Mouse (Mus musculus) layer of hippocampus, adult 9-10 months (tissue): ENCODE data around the gene Pdzd3.

Source experiments
- DNase-seq: peaks from one replicate; pipeline ENCODE4 v3.0.0; 2022; ENCODE audit warnings: low spot score

Pdzd3 gene

GRCm38 (mm10) chr9:44250445-44250844 is 826 bp downstream of the Pdzd3 start:
- no peak for DNase-seq

- DNase-seq = no peak
Measured at GRCm38 (mm10) chr9:44249181-44250146, 1.8 kb downstream of the Pdzd3 start.

GRCm38 (mm10) chr9:44247907-44248306 is 3.4 kb downstream of the Pdzd3 start:
- no peak for DNase-seq

GRCm38 (mm10) chr9:44243621-44244020 is 7.7 kb downstream of the Pdzd3 start:
- no peak for DNase-seq

- no peak for DNase-seq
Measured at GRCm38 (mm10) chr9:44241418-44241817, 9.9 kb downstream of the Pdzd3 start.

- no peak for DNase-seq
Measured at GRCm38 (mm10) chr9:44240911-44241310, 10.4 kb downstream of the Pdzd3 start.

- DNase-seq = no peak
Measured at GRCm38 (mm10) chr9:44240399-44240798, 10.9 kb downstream of the Pdzd3 start, which contains the start of gene Ccdc153. Gene Ccdc153, plus strand, starts transcription at chr9:44240676.

GRCm38 (mm10) chr9:44239447-44239846 is 11.8 kb downstream of the Pdzd3 start:
- DNase-seq = no peak

GRCm38 (mm10) chr9:44238501-44239190 is 12.6 kb downstream of the Pdzd3 start:
- no peak for DNase-seq

GRCm38 (mm10) chr9:44237128-44237527 is 14.1 kb downstream of the Pdzd3 start:
- DNase-seq = no peak

GRCm38 (mm10) chr9:44236601-44237000 is 14.7 kb downstream of the Pdzd3 start:
- no peak for DNase-seq

- DNase-seq = no peak
Measured at GRCm38 (mm10) chr9:44234479-44235427, 16.5 kb downstream of the Pdzd3 start.

- DNase-seq = peak; percentile 98
Measured at GRCm38 (mm10) chr9:44233802-44234478, 17.3 kb downstream of the Pdzd3 start, which contains the start of gene Cbl. Gene Cbl, minus strand, starts transcription at chr9:44234049.

- DNase-seq = no peak
Measured at GRCm38 (mm10) chr9:44233021-44233801, 18.1 kb downstream of the Pdzd3 start.

GRCm38 (mm10) chr9:44231609-44232008 is 19.7 kb downstream of the Pdzd3 start:
- DNase-seq = no peak

GRCm38 (mm10) chr9:44225993-44226392 is 25.3 kb downstream of the Pdzd3 start:
- no peak for DNase-seq

GRCm38 (mm10) chr9:44213538-44213937 is 37.7 kb downstream of the Pdzd3 start:
- DNase-seq = no peak

GRCm38 (mm10) chr9:44212406-44212805 is 38.9 kb downstream of the Pdzd3 start:
- DNase-seq = no peak

GRCm38 (mm10) chr9:44209416-44209815 is 41.9 kb downstream of the Pdzd3 start:
- DNase-seq = no peak

- no peak for DNase-seq
Measured at GRCm38 (mm10) chr9:44207840-44208239, 43.4 kb downstream of the Pdzd3 start.
